Mouse (Mus musculus) adrenal gland, adult 10 weeks (tissue): ENCODE measurements around the gene Gm3625. TPM values are rescaled to one million over a fixed set of nuclear protein-coding genes. Genes with fewer than 3 reads are reported as not detected.

ENCODE experiments used
- polyA plus RNA-seq: library from polyadenylated mRNA; stranded (reverse); fragments of 350-450 nt; fragmentation: Illumina TruSeq; extraction: RNeasy Lipid Tissue Mini Kit (QIAGEN cat#74804); gene quantifications from one replicate; pipeline ENCODE4 v1.2.3, GENCODE M21; 2014; ENCODE audit warnings: low read depth, low replicate concordance

The Gm3625 gene
- polyA plus RNA-seq, result not detected

GRCm38 (mm10) chr12:4592541-4593165 lies at the start of gene Gm3625, which contains the start of gene Itsn2:
Gene Gm3625, minus strand, starts transcription at chr12:4592927.
Gene Itsn2, plus strand, starts transcription at chr12:4592638.

Other genes with a start within 250 kb of the Gm3625 start
- gene Ncoa1, start 115.7 kb downstream of the Gm3625 start, polyA plus RNA-seq, result 30.6 TPM
- gene Itsn2, start 289 bp downstream of the Gm3625 start, polyA plus RNA-seq, result 127 TPM
- gene Fam228a, start 145.5 kb upstream of the Gm3625 start, polyA plus RNA-seq, result 0.87 TPM
- gene Pfn4, start 176.1 kb upstream of the Gm3625 start, polyA plus RNA-seq, result 4.2 TPM
- 6.5 TPM for gene Fam228b, start 176.3 kb upstream of the Gm3625 start, polyA plus RNA-seq
- 290 TPM for gene Sf3b6, start 224.6 kb upstream of the Gm3625 start, polyA plus RNA-seq
- 14.2 TPM for gene Fkbp1b, start 248.7 kb upstream of the Gm3625 start, polyA plus RNA-seq